Mouse (Mus musculus): ENCODE measurements around the gene Slc6a18.
A peak's percentile ranks its signal among the peaks of the same experiment; 100 is the strongest.
"Not testable (repeated sequence)": the region's sequence is repeated elsewhere in the genome, so short reads cannot be mapped to it uniquely, and the experiment has no call there.

Slc6a18 gene

DNA sequence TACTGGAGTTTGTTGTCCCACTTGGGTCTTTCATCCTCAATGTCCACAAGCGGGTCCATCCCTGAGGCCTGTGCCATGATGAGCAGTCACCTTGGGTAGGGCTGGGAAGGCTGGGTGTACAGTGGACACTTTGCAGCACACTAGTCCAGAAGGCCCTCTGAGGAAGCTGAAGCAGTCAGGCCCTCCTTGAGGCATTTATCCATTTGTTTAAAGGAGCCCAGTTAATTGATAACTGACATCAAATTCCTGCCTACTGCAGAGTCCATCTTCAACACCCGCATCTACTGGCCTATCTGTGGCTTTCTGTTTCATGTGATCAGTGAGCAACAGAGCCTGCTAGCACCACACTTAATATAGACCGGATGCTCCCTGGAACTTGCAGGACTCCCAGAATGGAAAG is at the start of gene Slc6a18:
Gene Slc6a18 (minus strand): TSS at position 171 of the 400 bp plus-strand sequence.
- no peak for DNase-seq (ENCODE audit: low spot score in 2 of 2)

DNA sequence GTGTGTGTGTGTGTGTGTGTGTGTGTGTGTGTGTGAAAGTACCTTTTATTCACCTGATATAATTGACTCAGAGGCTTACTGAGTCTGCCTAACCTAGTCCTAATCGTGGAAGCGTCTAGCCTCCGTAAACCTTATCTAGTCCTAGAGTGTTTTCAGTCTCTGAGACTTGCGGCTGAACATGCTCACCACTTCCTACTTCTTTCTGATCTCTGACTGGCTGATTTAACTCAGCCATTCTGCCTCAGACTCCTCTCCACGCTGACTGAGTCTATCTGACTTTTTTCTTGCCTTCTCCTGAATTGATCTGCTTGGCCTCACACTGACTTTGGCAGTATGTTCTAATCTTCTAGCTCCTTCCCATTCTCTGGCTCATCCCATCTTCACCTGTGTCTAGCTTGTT is 47.5 kb upstream of the Slc6a18 start:
- DNase-seq (ENCODE audit: low spot score in 2 of 2), result no peak

DNA sequence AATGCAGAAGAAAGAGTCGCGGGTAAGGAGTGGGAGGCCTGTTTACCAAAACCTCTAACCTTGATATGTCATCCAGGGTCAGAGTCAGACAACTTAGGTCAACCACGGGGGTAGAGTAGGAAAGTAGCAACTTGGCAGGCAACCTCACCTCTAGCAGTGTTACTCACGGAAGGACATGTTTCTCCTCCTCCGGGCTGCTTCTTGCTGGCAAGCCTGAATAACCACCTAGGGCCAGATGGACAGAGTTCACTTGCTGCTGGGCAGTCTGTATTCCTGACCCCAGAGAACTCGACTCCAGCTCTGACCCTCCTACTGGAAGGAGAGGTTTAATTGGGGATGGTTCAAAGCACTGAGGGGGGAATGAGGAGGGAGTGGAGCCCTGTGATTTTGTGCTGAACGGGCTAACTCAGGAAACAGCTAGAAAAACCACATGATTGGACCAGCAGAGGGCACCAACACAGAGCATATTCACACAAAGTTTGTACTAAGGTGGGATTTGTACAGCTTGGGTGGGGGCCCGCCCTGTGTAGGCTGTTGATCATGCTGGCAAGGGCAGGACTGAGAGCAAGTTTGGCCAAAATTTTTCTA is 45.4 kb upstream of the Slc6a18 start:
- DNase-seq (ENCODE audit: low spot score in 2 of 2), result no peak

DNA sequence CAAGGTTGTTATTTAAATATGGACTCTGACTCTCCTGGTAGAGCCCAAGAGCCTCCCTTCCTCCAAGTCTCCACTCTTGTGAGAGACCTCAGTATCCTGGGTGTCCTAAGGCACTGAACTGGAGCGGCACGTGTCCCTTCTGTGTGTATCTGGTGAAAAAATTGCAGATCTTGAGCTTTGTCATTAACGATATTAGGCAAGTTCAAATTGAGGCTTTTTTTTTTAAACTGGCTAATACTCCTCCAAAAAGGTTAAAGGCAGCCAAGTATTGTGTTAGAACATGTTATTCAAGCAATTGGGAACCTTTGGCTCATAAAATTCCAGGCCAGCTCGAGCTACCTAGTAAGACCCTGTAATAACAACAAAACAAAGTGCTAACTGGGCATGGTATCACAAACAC is 42.4 kb upstream of the Slc6a18 start:
- DNase-seq (ENCODE audit: low spot score in 2 of 2), result no peak

DNA sequence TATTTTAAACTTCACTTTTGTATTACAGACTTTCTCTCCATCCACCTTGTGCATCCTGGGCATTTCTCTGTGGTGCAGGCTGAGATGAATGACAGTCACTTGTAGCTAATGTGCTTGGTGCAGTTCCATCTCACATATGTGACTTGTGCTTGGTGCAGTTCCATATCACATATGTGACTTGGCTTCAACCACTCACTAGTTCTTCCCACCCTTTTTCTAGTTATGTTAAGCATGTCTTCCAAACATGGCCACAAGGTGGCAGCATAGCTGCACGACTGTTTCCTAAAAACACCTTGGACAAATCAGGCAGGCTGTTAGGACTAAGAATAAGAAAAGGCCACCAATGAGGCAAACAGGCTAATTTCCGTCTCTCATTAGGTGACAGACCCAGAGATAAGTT is 40.4 kb upstream of the Slc6a18 start:
- peak; percentile 33 to 69 for DNase-seq (ENCODE audit: low spot score in 2 of 2)

DNA sequence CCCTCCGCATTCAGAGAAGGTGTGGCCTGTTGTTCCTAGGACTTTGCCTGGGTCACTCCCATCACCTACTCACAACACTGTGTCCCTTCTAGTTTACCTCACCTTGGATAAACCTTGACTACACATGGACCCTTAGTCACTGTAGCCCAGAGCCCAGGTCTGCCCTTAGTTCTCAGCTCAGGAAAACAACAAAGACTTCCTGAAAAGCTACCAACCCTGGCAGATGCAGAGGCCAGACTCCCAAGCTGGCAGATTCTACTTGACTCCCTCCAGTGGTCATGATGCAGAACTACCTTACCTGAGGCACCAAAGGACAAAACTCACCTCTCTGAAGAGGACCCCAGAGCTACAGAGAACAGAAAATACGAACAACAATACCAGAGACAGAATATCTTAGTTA is 36.2 kb upstream of the Slc6a18 start:
- DNase-seq (ENCODE audit: low spot score in 2 of 2), result no peak

DNA sequence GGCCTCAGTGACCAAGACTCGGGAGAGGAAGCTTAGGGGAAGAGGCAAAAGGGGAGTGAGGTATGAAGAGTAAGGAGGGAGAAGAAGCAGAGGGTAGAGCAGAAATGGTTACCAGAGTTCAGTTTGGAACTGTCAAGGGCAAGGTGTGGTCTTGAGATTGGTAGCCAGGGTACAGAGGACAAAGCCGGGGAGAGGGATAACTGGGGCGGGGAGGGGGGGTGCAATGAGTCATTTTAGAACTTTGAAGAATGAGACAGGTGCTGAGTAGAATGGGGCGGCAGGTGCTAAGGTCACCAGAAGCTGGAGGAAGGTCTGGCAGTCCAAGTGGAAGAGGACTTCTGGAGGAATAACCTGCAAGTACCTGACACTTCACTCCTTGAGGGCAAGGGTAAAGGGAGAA is 35.4 kb upstream of the Slc6a18 start:
- no peak for DNase-seq (ENCODE audit: low spot score in 2 of 2)

DNA sequence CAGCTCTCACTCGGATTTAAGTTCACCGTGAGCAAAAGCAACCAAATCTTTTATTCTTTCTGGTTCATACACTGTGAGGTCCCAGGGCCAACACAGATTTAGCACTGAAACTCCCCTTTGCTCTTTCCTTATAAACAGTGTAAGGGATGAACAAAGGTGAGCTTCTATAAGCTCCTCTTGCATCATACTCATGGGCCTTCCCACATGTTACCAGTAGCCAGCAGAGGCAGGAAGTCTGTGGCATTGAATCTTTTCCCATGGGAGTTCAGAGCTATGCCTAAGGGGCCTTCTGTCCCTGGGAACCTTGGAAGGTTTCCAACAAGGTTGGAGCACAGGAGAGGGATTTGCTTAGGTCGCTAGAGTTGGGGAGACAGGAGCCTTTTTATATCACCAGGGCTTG is 34.4 kb upstream of the Slc6a18 start:
- DNase-seq (ENCODE audit: low spot score in 2 of 2), result no peak

DNA sequence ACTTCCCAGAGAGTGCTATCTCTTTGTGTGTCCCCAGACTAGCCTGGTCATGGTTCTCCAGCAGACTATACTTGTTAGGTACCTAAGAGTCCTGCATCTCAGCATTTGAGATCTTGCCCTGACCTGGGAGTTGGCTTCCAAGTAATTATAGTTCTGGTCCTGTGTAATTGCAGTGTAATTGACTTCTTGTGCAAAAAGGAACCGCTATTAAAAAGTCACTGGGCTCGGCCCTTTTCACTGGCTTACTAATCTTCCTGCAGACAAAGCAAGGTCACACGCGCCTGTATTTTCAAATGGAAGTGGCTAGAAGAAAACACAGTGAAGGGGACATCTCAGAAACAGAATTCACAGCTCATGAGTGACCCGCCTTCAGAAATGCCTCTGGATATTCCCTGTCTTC is 34.0 kb upstream of the Slc6a18 start:
- no peak for DNase-seq (ENCODE audit: low spot score in 2 of 2)

DNA sequence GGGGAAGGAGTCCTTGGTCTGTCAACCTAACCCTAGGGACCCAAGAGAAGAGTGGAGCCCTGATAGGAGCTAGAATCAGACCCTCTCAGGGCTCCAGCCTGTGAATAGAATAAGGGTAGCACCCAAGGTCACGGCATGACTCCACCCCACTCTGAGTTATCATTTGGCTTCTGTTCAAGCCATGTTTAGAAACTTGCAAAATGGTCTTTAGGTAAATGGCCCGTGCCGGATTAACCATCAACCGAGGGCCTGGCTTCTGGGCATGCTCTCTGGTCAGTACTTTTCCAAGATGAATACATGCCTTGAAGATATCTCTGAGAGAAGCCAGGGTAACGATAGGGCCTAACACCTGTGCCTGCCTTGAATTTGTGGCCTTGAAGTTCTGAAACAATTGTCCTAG is 33.4 kb upstream of the Slc6a18 start:
- DNase-seq (ENCODE audit: low spot score in 2 of 2), result no peak

DNA sequence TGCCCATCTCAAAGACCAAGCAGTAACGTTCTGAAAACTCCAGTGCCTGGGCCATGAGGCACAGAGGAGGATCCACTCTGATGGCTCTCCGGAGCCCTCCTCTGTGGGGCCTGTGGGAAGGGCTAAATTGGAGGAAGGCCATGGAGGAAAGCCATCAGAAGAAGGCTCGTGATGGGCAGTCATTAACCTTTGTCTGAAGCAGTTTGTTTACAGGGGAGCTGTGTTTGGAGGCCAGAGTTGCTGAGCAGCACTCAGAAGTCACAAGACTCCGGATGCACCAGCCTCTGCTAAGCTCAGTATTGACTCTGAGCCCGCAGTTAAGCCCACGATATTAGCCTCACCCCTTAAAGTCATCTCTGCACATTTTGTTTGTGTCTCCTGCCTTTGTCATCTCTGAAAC is 31.7 kb upstream of the Slc6a18 start:
- no peak for DNase-seq (ENCODE audit: low spot score in 2 of 2)

DNA sequence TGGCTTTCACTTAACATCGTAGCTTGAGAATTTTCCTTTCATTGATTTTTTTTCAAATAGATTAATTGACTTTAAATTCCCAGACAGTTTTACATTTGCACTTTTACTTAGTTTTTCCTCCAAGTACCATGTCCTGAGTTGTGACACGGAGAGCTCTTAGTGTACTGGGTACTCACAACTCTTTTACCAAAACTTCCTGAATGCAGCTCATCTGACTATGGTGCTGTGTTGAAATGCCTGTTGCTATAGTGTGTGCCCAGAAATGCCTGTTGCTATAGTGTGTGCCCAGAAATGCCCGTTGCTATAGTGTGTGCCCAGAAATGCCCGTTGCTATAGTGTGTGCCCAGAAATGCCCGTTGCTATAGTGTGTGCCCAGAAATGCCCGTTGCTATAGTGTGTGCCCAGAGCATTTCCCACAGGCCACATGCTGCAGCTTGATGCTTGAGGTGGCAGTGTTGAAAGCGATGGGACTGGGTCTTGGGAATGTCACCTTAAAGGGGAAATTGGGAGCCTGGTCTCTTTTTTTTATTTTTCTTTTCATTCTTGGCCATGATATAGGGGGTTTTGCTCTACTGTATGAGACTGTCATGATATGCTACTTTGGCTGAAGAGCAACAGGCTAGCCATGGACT is 27.0 kb upstream of the Slc6a18 start, which contains the start of gene Slc6a19:
Gene Slc6a19 (minus strand): TSS at position 172 of the 632 bp plus-strand sequence.
- no peak for DNase-seq (ENCODE audit: low spot score in 2 of 2)

DNA sequence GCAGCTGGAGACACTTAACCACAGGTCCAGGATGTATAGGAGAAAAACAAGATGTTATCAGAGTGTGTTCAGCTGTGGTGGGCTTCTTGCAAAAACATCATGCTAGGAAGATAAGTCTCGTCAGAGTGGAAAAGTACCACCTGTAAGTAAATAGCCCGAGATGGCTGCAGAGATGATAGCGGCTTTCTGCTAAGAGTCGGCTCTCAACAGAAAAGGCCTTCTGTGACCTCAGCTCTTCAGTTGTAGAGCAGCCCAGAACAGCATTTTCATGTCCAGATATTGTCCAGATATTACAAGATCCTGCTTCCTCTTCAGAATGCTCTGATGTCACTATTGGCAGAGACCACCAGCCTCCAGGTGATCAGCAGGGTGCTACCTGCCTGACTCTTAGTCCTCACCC is 25.7 kb upstream of the Slc6a18 start:
- not testable (repeated sequence) for DNase-seq (ENCODE audit: low spot score in 2 of 2)

DNA sequence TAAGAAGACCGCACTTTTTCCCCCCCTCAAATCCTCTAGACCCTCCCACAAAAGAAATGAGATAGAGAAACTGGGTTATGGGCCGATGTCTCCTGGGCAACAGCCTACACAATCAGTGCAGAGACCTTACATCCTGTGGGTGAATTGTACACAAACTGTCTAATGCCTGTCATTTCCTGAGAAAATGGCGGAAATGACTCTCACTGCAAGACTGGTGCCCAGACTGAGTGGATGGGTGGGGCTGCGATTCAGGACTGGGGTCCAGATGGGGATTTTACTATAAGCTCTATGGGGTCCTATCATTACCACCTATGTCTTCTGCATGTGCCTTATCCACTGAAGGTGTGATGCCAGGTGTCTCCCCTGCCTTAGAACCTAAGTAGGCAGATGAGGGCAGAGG is 25.0 kb upstream of the Slc6a18 start:
- no peak for DNase-seq (ENCODE audit: low spot score in 2 of 2)

DNA sequence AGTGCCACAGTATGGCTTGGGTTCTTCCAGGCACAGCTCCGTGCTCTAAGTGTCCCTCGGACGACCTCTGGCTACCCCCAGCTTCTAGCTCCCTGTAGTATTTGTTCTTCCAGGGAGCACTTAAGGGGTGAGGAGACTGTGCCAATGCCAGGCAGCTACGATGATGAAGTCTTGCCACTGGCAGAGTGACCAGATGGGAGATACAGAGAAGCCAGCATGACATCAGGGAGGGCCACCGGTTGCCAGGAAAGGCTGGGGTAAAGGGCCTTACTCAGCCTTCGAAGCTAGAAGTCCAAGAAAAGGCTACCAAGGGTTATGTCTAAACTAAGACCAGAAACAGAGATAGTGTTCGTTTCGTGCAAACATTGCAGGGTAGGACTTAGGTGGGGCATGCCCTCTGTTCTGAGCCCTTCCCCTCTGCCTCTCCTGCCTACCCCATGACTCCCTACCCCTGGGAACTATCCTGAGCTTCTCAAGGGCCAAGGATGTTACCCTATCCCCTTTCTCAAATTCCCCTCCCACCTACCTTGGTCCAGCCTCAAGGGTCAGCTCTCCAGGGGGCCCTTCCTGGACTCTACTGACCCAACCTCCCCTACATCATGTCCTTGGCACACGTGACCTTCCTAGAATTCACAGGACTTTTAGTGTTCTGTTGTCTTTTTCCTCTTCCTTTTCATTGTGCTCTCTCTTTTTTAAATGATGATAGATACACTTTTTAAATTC is 23.5 kb upstream of the Slc6a18 start:
- no peak for DNase-seq (ENCODE audit: low spot score in 2 of 2)

DNA sequence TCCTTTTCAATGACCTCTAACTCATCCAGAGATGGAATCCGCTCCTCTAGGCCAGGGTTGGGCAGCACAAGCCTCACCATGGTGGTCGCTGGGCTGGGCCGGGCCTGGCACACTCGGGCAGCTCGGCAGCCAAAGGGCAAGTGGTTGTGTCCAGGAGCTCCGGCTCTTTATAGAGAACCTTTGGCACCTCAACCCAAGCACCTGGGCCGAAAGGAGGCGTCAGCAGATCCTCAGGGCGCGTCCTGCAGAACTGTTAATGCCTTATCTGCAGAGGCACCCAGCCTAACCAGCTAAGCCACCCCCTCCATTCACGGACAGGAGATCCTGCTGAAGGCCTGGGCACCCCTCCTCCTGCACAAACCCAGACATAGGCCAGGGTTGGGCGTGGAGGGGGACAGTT is 22.7 kb upstream of the Slc6a18 start:
- no peak for DNase-seq (ENCODE audit: low spot score in 2 of 2)

DNA sequence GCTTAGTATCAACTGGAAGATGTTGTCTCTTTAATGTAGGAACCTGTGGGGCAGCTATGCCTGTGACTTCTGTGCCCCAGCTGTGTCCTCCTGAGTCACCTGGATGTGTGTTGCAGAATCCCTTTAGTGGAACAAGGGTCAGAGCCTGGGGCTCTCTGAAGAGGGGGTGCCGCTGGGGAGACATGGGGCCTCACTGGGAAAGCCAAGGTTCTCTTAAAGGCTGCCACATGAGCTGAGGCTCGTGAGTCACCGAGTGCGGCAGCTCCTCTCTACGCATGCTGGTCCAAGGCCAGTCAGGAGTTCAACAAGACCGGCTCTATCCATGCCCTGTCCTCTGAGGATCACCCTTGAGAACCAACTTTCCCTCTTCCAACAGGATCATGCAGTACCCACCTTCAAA is 21.9 kb upstream of the Slc6a18 start:
- DNase-seq (ENCODE audit: low spot score in 2 of 2), result no peak

DNA sequence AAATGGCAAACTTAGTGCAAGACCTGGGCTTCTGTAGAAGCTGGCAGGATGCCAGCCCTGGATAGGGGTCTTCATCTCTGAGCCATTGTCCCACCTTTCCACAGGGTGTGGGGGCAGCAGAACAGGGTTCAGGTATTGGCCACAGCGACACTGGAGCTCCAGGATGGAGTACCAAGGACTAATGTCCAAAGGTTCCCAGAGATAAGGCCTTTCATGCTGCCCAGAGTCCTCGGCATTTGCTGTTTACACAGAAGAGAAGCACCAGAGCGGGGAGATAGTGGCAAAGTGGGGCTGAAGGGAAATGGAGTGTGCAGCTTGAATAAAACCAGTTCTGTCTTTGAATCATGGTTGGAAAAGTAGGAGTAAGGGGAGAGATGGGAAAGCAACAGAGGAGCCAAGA is 18.7 kb upstream of the Slc6a18 start:
- DNase-seq (ENCODE audit: low spot score in 2 of 2), result no peak

DNA sequence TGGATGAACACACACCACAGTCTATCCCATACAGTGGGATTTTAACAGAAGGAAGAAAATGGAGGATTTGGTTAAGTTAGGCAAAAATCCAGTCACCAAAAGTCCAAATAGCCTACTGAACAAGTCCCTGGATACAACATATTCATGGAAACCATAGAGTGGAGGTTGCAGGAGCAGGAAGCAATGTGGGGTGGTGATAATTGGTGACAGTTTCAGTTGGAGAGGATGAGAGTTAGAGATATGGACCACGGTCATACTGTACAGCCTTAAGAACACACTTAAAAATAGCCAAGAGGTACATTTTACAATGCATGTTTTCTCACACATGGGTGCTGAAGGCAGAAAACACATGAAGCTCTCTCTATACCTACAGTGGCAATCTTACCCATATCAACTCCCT is 17.1 kb upstream of the Slc6a18 start:
- no peak for DNase-seq (ENCODE audit: low spot score in 2 of 2)

DNA sequence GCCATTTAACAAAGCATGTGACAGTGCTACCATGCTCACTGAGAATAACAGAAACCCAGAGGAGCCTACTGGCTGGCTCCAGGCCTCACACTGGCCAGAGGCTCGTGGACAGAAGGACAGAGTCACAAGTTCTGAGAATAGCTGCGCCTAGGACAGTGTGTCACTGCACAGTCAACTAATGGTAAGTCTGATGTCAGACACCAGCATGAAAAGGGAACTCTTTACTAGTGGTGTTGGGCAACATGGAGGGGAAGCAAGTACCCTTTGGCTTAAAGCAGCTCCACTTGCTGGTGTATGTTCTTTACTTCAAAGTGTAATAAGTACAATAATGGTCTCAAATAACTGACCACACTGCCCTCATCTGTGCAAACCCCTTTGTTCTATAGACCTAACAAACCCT is 15.5 kb upstream of the Slc6a18 start:
- DNase-seq (ENCODE audit: low spot score in 2 of 2), result no peak

DNA sequence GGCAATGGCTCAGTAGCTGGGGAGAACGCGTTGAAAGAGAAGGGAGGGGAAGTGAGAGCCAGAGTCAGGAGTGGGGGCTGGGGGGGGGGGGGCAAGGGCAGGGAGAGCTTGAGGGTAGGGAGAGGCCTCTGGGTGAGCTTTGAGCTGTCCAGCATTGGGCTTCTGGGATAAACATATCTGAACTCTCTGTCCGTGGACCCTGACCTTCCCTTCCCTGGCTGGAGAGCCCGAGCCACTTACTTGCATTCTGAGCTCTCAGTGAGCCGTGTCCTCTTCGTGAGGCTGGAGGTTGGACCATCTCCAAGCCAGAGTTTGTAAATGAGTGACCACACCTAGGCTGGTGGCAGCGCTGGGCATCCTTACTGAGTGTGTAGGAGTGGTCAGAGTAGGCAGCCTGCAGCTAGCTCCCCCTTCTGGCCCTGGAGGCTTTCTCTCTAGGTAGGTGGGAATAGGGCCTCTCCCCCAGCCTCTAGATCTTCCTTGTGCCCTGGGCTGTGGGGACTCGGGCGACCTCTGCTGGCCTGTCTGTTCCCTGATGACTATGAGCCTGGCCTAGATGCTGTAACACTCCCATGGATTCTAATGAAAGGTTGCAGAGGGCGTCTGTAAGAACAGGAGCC is 14.5 kb upstream of the Slc6a18 start:
- DNase-seq (ENCODE audit: low spot score in 2 of 2), result peak; percentile 21 to 28

DNA sequence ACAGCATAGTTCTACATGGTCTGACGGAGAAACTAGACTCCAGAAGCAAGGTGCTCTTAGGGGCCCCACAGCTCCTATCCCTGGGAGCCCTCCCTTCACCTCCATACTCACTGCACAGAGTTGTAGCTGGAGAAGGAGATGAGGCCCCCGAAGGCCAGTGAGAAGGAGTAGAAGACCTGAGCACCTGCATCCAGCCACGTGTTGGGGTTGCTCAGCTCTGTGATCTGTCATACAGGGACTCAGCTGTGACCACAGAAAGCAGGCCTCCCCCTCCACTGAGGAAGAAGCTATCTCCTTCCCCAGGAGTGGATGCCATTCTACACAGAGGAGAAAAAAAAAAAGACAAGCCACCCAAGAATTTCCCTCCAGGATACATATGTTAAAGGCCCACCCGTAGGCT is 11.1 kb upstream of the Slc6a18 start:
- DNase-seq (ENCODE audit: low spot score in 2 of 2), result no peak

DNA sequence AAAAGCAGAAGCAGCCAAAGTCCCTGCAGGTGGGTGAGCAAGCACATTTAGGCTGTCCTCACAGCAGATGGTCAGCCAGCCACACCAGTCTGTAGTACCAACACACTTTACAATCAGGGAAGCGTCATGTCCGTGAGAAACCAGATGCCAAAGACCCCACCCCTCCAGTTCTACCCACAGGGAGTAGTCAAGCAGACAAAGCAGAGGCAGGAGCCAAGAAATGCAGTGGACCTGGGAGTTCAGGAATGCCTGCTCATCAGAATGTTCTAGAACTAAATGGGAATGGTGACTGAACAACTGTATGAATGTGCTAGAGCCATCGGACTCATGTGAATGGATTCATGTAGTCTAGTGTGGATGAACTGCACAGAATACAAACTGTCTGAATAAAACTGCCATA is 9.8 kb upstream of the Slc6a18 start:
- no peak for DNase-seq (ENCODE audit: low spot score in 2 of 2)

All from spleen, postnatal 14 days (tissue).